Mouse (Mus musculus) liver, embryonic 16.5 days (tissue): ENCODE data around the gene Cgref1. TPM values are rescaled to one million over a fixed set of nuclear protein-coding genes. Genes with fewer than 3 reads are reported as not detected.

Source experiments
- ATAC-seq: fragments of 200-750 bp; cut with Nextera tagmentation; 2 replicates; pipeline ENCODE4 v1.8.0; 2017; ENCODE audit warnings: low read depth, mild to moderate bottlenecking, moderate number of reproducible peaks, moderate library complexity
- H3K27ac ChIP-seq: fragments of 300-500 bp; sonication (generic); 2 replicates; pipeline ENCODE4 v1.5.1; 2014; ENCODE audit warnings: mild to moderate bottlenecking, low read length
- H3K27me3 ChIP-seq: fragments of 300-500 bp; sonication (generic); 2 replicates; pipeline ENCODE4 v1.6.1; 2014; ENCODE audit warnings: low read depth, low read length, mixed read lengths; ENCODE audit not compliant: control insufficient read depth, insufficient read depth
- H3K36me3 ChIP-seq: fragments of 300-500 bp; sonication (generic); 2 replicates; pipeline ENCODE4 v1.6.1; 2014; ENCODE audit warnings: mild to moderate bottlenecking; ENCODE audit not compliant: control insufficient read depth, insufficient read depth
- H3K4me1 ChIP-seq: fragments of 300-500 bp; sonication (generic); 2 replicates; pipeline ENCODE4 v1.6.1; 2014; ENCODE audit warnings: low read depth, low read length, mixed read lengths; ENCODE audit not compliant: control insufficient read depth
- H3K4me2 ChIP-seq: fragments of 300-500 bp; sonication (generic); 2 replicates; pipeline ENCODE4 v1.6.1; 2014; ENCODE audit warnings: low read depth, low read length, mixed read lengths
- H3K4me3 ChIP-seq: fragments of 300-500 bp; sonication (generic); 2 replicates; pipeline ENCODE4 v1.5.1; 2014; ENCODE audit warnings: low read depth, mild to moderate bottlenecking, low read length
- H3K9ac ChIP-seq: fragments of 300-500 bp; sonication (generic); 2 replicates; pipeline ENCODE4 v1.6.1; 2014; ENCODE audit warnings: low read depth, low read length
- H3K9me3 ChIP-seq: fragments of 300-500 bp; sonication (generic); replicated peaks from 2 replicates; pipeline ENCODE4 v1.6.1; 2016; ENCODE audit warnings: low read length; ENCODE audit not compliant: control insufficient read depth
- WGBS: fragments of 180-500 bp; shearing (Covaris S2); extraction: QIAGEN DNeasy Blood & Tissue Kit; methylation state at CpG from one replicate; pipeline ENCODE4 v1.1.7; 2014; ENCODE audit not compliant: insufficient replicate concordance; 5-methylcytosine and 5-hydroxymethylcytosine counted together
- polyA plus RNA-seq: library from polyadenylated mRNA; unstranded; fragments of >200 nt; fragmentation: Nextera tagmentation; extraction: Ambion mirVana; gene quantifications from 2 replicates; pipeline ENCODE4 v1.2.1, GENCODE M21; 2015

The Cgref1 gene
- polyA plus RNA-seq, 1 experiment from 2014 or later: 3.2 TPM

GRCm38 (mm10) chr5:30915974-30916433, 29.4 kb downstream of the Cgref1 start:
- Histone ChIP-seq H3K27me3 (no peaks in the 10 kb centered on the region), H3K4me2 (peak overlapping the region; percentile 59), H3K36me3 (peaks cover 9% of the 10 kb centered on the region; the same call in 1 of the 2 replicates), H3K4me3 (peak overlapping the region; percentile 55), H3K9me3 (no peaks in the 10 kb centered on the region), H3K4me1 (peaks cover 45% of the 10 kb centered on the region), H3K27ac (peak overlapping the region; percentile 74), H3K9ac (peak overlapping the region; percentile 56; the same call in 1 of the 2 replicates)
- peak; percentile 71 for ATAC-seq
- 3% methylated on average over 7 of the region's 7 CpGs for WGBS

GRCm38 (mm10) chr5:30915456-30915855, 29.9 kb downstream of the Cgref1 start:
- Histone ChIP-seq H3K27ac (peak overlapping the region; percentile 74), H3K36me3 (peaks cover 9% of the 10 kb centered on the region; the same call in 1 of the 2 replicates), H3K9ac (peak overlapping the region; percentile 56), H3K27me3 (no peaks in the 10 kb centered on the region), H3K9me3 (no peaks in the 10 kb centered on the region), H3K4me2 (peak overlapping the region; percentile 59), H3K4me3 (peak overlapping the region; percentile 55), H3K4me1 (peaks cover 40% of the 10 kb centered on the region)
- 20% methylated on average over 9 of the region's 9 CpGs for WGBS
- ATAC-seq: no peak; the same call in 1 of the 2 replicates

- H3K4me1 ChIP-seq: peaks cover 38% of the 10 kb centered on the region
- ATAC-seq: no peak
Measured at GRCm38 (mm10) chr5:30914849-30915248, 30.5 kb downstream of the Cgref1 start.

GRCm38 (mm10) chr5:30914101-30914635, 31.2 kb downstream of the Cgref1 start:
- no peak for ATAC-seq
- Histone ChIP-seq H3K4me3 (peak overlapping the region; percentile 55), H3K9me3 (no peaks in the 10 kb centered on the region), H3K27ac (peak overlapping the region; percentile 74), H3K4me2 (peak overlapping the region; percentile 59), H3K4me1 (peaks cover 38% of the 10 kb centered on the region), H3K36me3 (peaks cover 7% of the 10 kb centered on the region; the same call in 1 of the 2 replicates), H3K27me3 (no peaks in the 10 kb centered on the region), H3K9ac (peak overlapping the region; percentile 56)
- 24% methylated on average over 7 of the region's 7 CpGs for WGBS

More at GRCm38 (mm10) chr5:30914849-30915248, 30.5 kb downstream of the Cgref1 start:
- Histone ChIP-seq H3K9me3 (no peaks in the 10 kb centered on the region), H3K36me3 (peaks cover 9% of the 10 kb centered on the region; the same call in 1 of the 2 replicates), H3K4me2 (peak overlapping the region; percentile 59), H3K27ac (peak overlapping the region; percentile 74), H3K9ac (peak overlapping the region; percentile 56), H3K4me3 (peak overlapping the region; percentile 55), H3K27me3 (no peaks in the 10 kb centered on the region)
- 28% methylated on average over 6 of the region's 6 CpGs for WGBS

GRCm38 (mm10) chr5:30913060-30913841, 32.1 kb downstream of the Cgref1 start, which contains the start of gene Emilin1:
TSS of gene Emilin1 (plus strand) at chr5:30913402.
- no peaks in the 10 kb centered on the region for H3K27me3 ChIP-seq
- peak within 1 kb of the TSS; percentile 59 for H3K4me2 ChIP-seq
- peak; percentile 40 for ATAC-seq
- 25% methylated on average over 12 of the region's 13 CpGs for WGBS
- H3K27ac ChIP-seq: peak within 1 kb of the TSS; percentile 74
- H3K4me1 ChIP-seq: peaks cover 41% of the 10 kb centered on the region
- peaks cover 5% of the 10 kb centered on the region; the same call in 1 of the 2 replicates for H3K36me3 ChIP-seq
- no peaks in the 10 kb centered on the region for H3K9me3 ChIP-seq
- H3K9ac ChIP-seq: peak within 1 kb of the TSS; percentile 56
- peak within 1 kb of the TSS; percentile 55 for H3K4me3 ChIP-seq

- Histone ChIP-seq H3K4me2 (no peak overlapping the region), H3K36me3 (0 out of 2 replicates have a peak, but pooled peaks cover 1% of the 10 kb centered on the region), H3K27ac (peak overlapping the region; percentile 74), H3K9me3 (no peaks in the 10 kb centered on the region), H3K9ac (no peak overlapping the region), H3K4me3 (no peak overlapping the region), H3K4me1 (peaks cover 43% of the 10 kb centered on the region), H3K27me3 (no peaks in the 10 kb centered on the region)
- 46% methylated on average over 5 of the region's 5 CpGs for WGBS
- no peak for ATAC-seq
Measured at GRCm38 (mm10) chr5:30912156-30912555, 33.2 kb downstream of the Cgref1 start.

GRCm38 (mm10) chr5:30910481-30910880, 34.9 kb downstream of the Cgref1 start:
- no peak overlapping the region for H3K9ac ChIP-seq
- no peak overlapping the region for H3K4me3 ChIP-seq
- no peaks in the 10 kb centered on the region for H3K27me3 ChIP-seq
- no peaks in the 10 kb centered on the region for H3K9me3 ChIP-seq
- ATAC-seq: no peak
- H3K4me2 ChIP-seq: no peak overlapping the region
- H3K27ac ChIP-seq: no peak overlapping the region
- no peaks in the 10 kb centered on the region for H3K36me3 ChIP-seq
- H3K4me1 ChIP-seq: peaks cover 42% of the 10 kb centered on the region

- peak overlapping the region; percentile 45 for H3K27ac ChIP-seq
Measured at GRCm38 (mm10) chr5:30909863-30910262, 35.5 kb downstream of the Cgref1 start.

GRCm38 (mm10) chr5:30909300-30909659, 36.1 kb downstream of the Cgref1 start:
- 28% methylated on average over 7 of the region's 7 CpGs for WGBS
- H3K27me3 ChIP-seq: no peaks in the 10 kb centered on the region
- H3K9me3 ChIP-seq: no peaks in the 10 kb centered on the region
- no peak overlapping the region for H3K9ac ChIP-seq
- H3K27ac ChIP-seq: peak overlapping the region; percentile 45
- no peak overlapping the region for H3K4me2 ChIP-seq
- no peak overlapping the region for H3K4me3 ChIP-seq
- H3K36me3 ChIP-seq: peaks cover 3% of the 10 kb centered on the region; the same call in 1 of the 2 replicates
- H3K4me1 ChIP-seq: peaks cover 33% of the 10 kb centered on the region
- ATAC-seq: no peak

More at GRCm38 (mm10) chr5:30909863-30910262, 35.5 kb downstream of the Cgref1 start:
- 74% methylated on average over 7 of the region's 7 CpGs for WGBS
- H3K4me2 ChIP-seq: no peak overlapping the region
- no peak overlapping the region for H3K4me3 ChIP-seq
- H3K9me3 ChIP-seq: no peaks in the 10 kb centered on the region
- H3K9ac ChIP-seq: no peak overlapping the region
- no peaks in the 10 kb centered on the region for H3K36me3 ChIP-seq
- H3K27me3 ChIP-seq: no peaks in the 10 kb centered on the region
- no peak for ATAC-seq
- H3K4me1 ChIP-seq: peaks cover 39% of the 10 kb centered on the region
